Mouse (Mus musculus) testis, postnatal 10 days (tissue): ENCODE measurements around the gene Pak2.
"Not testable (repeated sequence)": the region's sequence is repeated elsewhere in the genome, so short reads cannot be mapped to it uniquely, and the experiment has no call there.

Source experiments
- DNase-seq: peaks from one replicate; pipeline ENCODE4 v3.0.0; 2021; ENCODE audit warnings: low spot score

Gene Pak2

GRCm38 (mm10) chr16:32091466-32091865 is 12.3 kb upstream of the Pak2 start:
- no peak for DNase-seq

DNA sequence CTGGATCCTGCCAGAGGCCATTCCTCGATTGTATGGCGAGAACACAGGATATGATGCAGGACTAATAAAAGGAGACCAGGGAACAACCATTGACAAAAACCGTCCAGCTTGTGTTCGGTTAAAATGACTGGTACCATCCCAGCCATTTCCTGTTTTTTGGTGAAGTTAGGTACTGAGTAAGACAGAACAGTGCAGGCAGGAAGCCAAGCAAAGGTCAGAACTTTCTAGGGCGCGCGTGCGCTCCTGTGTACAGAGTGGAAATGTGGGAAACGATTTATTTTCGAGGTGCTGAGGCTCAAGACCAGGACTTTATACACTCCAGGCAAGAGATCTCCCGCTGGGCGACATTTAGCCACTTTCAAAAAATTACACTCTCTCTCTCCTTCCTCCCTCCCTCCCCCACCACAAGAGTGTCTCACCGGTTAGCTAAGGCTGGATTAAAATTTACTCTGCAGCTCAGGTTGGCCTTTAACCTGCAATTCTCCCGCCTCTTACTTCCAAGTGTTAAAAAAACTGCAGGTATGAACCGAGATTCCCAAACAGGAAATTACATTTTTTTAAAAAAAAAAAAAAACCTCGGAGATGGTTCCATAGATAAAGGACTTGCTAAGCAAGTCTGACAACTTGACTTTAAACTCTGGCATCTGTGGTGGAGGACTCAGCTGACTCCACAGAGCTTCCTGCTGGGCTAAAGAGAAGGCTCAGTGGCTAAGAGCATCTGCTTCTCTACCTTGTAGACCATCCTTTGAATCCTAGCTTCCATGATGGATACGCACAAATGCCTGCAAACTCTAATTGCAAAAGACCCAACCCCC is 8.7 kb upstream of the Pak2 start:
- DNase-seq = no peak

DNA sequence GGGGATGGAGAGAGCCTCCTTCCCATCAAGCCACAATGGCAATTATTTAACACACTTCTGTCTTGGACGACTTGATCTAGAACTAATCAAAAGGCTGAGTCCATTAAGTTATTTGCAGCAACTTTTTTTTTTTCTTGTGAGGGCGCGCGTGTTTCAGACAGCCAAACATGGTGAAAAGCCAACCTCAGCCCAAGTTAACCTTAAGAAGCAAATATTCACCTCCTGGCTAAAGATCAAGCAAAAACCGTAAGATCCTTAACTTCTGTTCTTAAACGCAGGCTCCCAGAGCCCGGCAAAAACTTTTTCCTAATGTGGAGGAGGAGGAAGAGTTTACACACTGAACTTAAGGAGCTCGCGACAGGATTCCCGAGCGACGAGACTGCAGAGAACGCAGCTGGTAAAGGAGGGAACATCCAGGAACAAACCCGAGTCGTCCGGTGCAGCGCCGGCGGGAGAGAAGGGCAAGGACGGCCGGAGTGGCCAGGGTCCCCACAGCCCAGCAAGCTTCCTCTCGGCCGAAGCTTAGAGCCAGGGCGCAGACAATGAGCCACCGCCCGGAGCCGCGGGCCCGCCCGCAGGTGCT is 643 bp downstream of the Pak2 start:
- peak; percentile 70 for DNase-seq

- no peak for DNase-seq
Measured at GRCm38 (mm10) chr16:32077648-32078407, 1.3 kb downstream of the Pak2 start.

- no peak for DNase-seq
Measured at GRCm38 (mm10) chr16:32076406-32076805, 2.7 kb downstream of the Pak2 start.

GRCm38 (mm10) chr16:32075762-32076161 is 3.4 kb downstream of the Pak2 start:
- no peak for DNase-seq

GRCm38 (mm10) chr16:32070070-32070469 is 9.1 kb downstream of the Pak2 start:
- DNase-seq = not testable (repeated sequence)

- DNase-seq = no peak
Measured at GRCm38 (mm10) chr16:32068389-32069300, 10.5 kb downstream of the Pak2 start.

DNA sequence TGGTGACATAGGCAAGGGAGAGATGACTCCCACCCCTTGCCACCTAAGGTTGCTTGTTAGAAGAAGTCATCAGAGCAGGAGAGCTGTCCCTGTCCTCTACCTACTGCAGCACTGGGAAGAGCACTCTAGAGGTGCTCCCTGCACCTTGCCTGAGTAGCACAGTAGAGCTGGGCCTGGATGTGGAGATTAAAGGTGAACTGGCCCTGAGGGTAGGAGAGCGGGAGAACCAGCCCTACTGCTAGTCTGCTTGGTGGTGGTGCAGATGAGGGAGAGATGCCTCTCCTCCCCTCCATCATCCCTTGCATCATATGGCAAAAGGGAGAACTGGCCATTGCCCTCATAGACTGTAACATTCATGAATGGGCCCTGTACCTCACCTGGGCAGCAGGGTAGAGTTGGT is 12.2 kb downstream of the Pak2 start:
- no peak for DNase-seq

DNA sequence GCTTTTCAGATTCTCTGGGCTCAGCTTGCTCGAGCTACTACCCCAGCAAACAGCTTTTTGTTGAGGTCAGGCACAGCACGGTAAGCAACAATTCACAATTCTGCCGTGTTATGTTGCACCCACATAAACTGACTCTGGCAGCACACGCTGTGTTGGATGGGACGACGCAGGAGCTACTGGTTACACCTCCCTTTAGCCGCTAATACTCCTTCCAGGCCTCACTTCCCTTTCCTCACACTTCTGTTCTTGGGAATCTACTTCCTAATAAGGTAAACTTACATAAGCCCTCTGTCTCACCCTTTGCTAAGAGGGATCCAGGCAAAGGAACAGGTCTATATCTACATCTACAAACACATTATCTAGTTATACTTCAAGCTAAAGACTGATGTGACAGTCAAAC is 15.2 kb downstream of the Pak2 start:
- no peak for DNase-seq

DNA sequence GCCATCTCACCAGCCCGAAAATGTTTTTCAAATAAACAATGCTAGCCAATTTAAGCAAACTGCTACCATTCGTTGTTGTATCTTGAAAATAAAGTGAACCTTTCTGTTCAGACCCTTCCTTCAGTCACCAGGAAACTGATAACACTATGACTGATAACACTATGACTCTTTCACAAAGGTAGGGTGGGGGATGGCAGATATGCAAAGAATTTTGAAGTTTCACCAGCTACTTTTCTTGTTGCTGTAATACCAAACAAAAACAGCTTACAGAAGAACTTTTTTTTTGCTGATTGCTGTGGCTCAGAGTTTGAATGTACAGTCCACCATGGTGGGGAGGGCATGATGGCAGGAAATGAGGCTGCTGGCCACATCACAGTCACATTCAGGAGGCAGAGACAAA is 16.9 kb downstream of the Pak2 start:
- DNase-seq = no peak

GRCm38 (mm10) chr16:32059840-32060523 is 19.2 kb downstream of the Pak2 start:
- DNase-seq = no peak

DNA sequence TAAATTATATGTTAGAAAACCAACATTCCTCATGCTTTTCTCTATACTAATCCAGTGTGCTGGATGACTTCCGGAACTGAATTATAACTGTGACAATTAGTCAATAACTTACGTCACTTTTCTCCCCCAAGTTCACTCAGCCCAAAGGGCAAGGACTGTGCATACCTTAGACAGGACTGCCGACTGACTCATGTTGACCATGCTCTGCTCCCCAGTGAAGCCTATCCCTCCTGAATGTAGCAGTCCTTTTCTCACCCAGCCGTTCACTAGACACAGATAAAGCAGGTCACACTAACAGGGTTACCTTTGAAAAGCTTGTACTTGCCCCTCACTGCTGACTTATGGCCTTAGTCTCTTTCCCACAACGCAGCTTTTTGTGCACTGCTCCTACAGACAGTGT is 20.3 kb downstream of the Pak2 start:
- DNase-seq = no peak

GRCm38 (mm10) chr16:32042367-32042766 is 36.8 kb downstream of the Pak2 start:
- no peak for DNase-seq

- DNase-seq = no peak
Measured at GRCm38 (mm10) chr16:32019678-32020077, 59.5 kb downstream of the Pak2 start.

GRCm38 (mm10) chr16:32010330-32010729 is 68.8 kb downstream of the Pak2 start:
- DNase-seq = no peak

GRCm38 (mm10) chr16:32009913-32010312 is 69.2 kb downstream of the Pak2 start:
- DNase-seq = no peak

- no peak for DNase-seq
Measured at GRCm38 (mm10) chr16:32008529-32009293, 70.4 kb downstream of the Pak2 start.

DNA sequence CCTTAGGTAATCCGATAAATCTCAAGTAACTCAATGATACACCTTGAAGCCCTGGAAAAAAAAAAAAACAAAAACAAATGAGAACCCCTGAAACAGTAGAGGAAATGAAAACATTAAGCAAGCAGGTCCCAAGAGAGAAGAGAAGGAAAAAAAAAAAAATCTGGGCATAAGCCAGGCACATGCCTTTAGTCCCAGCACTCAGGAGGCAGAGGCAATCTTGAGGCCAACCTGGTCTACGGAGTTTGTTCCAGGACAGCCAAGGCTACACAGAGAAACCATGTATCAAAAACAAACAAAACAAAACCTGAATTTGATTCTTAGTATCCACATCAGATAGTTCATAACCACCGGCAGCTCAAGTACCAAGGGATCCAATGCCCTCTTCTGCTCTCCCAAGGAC is 74.4 kb downstream of the Pak2 start:
- no peak for DNase-seq
